Mouse (Mus musculus) hindbrain, embryonic 15.5 days (tissue): ENCODE measurements around the gene Nudt9. TPM values are rescaled to one million over a fixed set of nuclear protein-coding genes. Genes with fewer than 3 reads are reported as not detected.

Experiments used
- ATAC-seq: fragments of 200-750 bp; cut with Nextera tagmentation; 2 replicates; pipeline ENCODE4 v1.8.0; 2017; ENCODE audit warnings: low read depth, moderate number of reproducible peaks, moderate TSS enrichment; ENCODE audit not compliant: low FRiP score
- H3K27ac ChIP-seq: fragments of 300-500 bp; sonication (generic); replicated peaks from 2 replicates; pipeline ENCODE4 v1.5.1; 2015; ENCODE audit warnings: mild to moderate bottlenecking, inconsistent platforms
- H3K27me3 ChIP-seq: fragments of 300-500 bp; sonication (generic); 2 replicates; pipeline ENCODE4 v1.6.1; 2015; ENCODE audit warnings: control low read depth, inconsistent platforms
- H3K36me3 ChIP-seq: fragments of 300-500 bp; sonication (generic); 2 replicates; pipeline ENCODE4 v1.6.1; 2015; ENCODE audit warnings: control low read depth, inconsistent platforms
- H3K4me1 ChIP-seq: fragments of 300-500 bp; sonication (generic); replicated peaks from 2 replicates; pipeline ENCODE4 v1.6.1; 2015; ENCODE audit warnings: control low read depth, inconsistent platforms
- H3K4me2 ChIP-seq: fragments of 300-500 bp; sonication (generic); 2 replicates; pipeline ENCODE4 v1.6.1; 2015; ENCODE audit warnings: moderate library complexity, mild to moderate bottlenecking, inconsistent platforms
- H3K4me3 ChIP-seq: fragments of 300-500 bp; sonication (generic); 2 replicates; pipeline ENCODE4 v1.5.1; 2015; ENCODE audit warnings: mild to moderate bottlenecking, inconsistent platforms
- H3K9ac ChIP-seq: fragments of 300-500 bp; sonication (generic); 2 replicates; pipeline ENCODE4 v1.6.1; 2015; ENCODE audit warnings: inconsistent platforms
- H3K9me3 ChIP-seq: fragments of 300-500 bp; sonication (generic); 2 replicates; pipeline ENCODE4 v1.6.1; 2016; ENCODE audit warnings: control low read depth, inconsistent platforms
- WGBS: fragments of 180-500 bp; shearing (Covaris S2); methylation state at CpG from one replicate; pipeline ENCODE4 v1.1.7; 2015; 5-methylcytosine and 5-hydroxymethylcytosine counted together
- polyA plus RNA-seq: library from polyadenylated mRNA; unstranded; fragments of >200 nt; fragmentation: Nextera tagmentation; extraction: Ambion mirVana; gene quantifications from 2 replicates; pipeline ENCODE4 v1.2.1, GENCODE M21; 2015

Nudt9 gene
- polyA plus RNA-seq, result 65.4 and 67.9 TPM in 2 replicates

DNA sequence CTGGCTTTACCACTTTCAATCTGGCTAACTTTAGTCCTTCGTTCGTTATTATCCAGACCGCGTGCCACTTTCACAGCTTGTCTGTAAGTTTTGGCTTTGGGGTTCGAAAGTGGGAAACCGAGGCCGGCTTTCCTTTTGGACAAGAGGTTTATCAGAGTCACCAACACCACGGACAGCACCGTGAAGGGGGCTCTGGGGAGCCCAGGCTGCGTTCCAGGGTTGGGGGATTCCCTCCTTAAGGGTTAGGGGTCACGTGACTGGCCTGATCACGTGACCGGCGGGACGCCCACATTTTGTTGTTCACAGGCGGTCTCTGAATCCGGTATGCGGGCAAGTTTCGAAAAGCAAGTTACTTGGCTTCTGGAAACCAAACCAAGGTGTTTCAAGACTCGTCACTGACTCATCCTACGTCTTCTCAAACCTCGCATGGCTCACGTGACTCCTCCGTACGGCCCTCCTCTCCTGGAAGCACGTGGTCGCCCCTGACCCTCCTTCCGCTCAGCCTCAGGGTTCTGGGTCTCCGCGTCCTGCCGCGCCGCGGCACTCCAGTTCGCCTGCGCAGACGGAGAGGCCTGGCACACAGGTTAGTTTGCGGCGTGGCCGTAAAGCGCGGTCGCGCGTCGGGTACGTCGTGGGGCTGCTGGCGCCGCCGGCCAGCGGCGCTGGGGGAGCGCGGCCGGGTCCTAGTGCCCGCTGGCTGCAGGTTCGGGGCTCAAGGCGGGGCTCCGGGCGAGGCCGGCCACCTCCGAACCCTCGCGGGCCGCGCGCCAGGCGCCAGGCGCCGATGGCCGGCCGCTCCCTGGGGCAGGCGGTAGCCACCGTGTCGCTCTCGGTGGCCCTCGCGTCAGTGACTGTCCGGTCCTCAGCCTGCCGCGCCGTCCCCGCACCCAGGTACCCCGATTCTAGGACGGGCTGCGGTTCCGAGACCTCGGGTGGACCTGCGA lies at the start of gene Nudt9:
Gene Nudt9 (plus strand): TSS at position 51 of the 944 bp plus-strand sequence.
- Histone ChIP-seq H3K9ac (peak within 1 kb of the TSS; percentile 92), H3K27me3 (no peaks in the 10 kb centered on the region), H3K4me1 (peaks cover 18% of the 10 kb centered on the region), H3K36me3 (peaks cover 11% of the 10 kb centered on the region), H3K27ac (peak within 1 kb of the TSS; percentile 89), H3K4me3 (peak within 1 kb of the TSS; percentile 90), H3K4me2 (peak within 1 kb of the TSS; percentile 77), H3K9me3 (no peaks in the 10 kb centered on the region)
- WGBS, result 5% methylated on average over 85 of the region's 90 CpGs
- ATAC-seq, result peak; percentile 99

DNA sequence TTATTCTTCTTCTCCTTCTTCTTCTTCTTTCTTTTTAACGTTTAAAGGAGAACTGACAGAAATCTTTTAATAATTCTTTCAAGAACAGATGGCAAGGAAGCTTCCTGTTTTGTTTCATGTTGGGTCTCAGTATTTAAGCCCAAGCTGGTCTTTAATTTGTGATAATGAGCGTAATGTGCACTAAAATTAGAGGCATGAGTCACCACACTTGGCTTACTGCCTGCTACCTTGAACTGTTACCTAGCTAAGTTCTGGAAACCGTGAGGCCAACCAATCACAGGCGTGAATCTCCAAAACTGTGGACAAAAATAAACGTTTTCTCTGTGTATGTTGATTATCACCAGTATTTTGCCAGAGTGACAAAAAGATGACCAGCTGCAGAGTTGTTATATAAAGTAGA lies 47.4 kb upstream of the Nudt9 start:
- H3K4me2 ChIP-seq, result no peak overlapping the region
- no peaks in the 10 kb centered on the region for H3K36me3 ChIP-seq
- H3K9ac ChIP-seq, result no peak overlapping the region
- no peaks in the 10 kb centered on the region for H3K9me3 ChIP-seq
- no peak for ATAC-seq
- H3K4me3 ChIP-seq, result no peak overlapping the region
- 81% methylated on average over 5 of the region's 5 CpGs for WGBS
- H3K4me1 ChIP-seq, result 0 out of 2 replicates have a peak, but pooled peaks cover 5% of the 10 kb centered on the region
- no peak overlapping the region for H3K27ac ChIP-seq
- 0 out of 2 replicates have a peak, but pooled peaks cover under 1% of the 10 kb centered on the region for H3K27me3 ChIP-seq

DNA sequence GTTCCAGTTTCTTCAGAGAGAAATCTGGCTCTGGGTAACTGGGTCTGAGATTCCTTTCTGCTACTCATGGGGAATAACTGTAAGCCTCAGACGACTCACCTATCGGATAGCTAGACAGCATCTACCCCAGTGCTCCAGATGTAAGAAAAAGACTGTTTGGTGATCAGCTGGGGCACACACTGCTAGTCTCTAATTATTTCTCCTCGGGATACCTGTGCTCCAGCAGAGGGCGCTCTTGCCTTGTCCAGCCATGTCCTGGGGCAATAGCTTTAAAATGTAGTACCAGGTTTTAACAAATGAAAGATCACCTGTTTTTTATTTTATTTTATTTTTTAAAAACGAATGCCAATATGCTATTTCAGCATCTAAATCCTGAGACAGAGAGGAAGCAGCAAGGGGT lies 46.4 kb upstream of the Nudt9 start:
- Histone ChIP-seq H3K27ac (no peak overlapping the region), H3K4me1 (0 out of 2 replicates have a peak, but pooled peaks cover 5% of the 10 kb centered on the region), H3K4me3 (no peak overlapping the region), H3K4me2 (no peak overlapping the region), H3K9me3 (no peaks in the 10 kb centered on the region), H3K9ac (no peak overlapping the region), H3K27me3 (0 out of 2 replicates have a peak, but pooled peaks cover 3% of the 10 kb centered on the region), H3K36me3 (no peaks in the 10 kb centered on the region)
- WGBS, result 6% methylated on average over 5 of the region's 5 CpGs
- no peak; the same call in 1 of the 2 replicates for ATAC-seq

DNA sequence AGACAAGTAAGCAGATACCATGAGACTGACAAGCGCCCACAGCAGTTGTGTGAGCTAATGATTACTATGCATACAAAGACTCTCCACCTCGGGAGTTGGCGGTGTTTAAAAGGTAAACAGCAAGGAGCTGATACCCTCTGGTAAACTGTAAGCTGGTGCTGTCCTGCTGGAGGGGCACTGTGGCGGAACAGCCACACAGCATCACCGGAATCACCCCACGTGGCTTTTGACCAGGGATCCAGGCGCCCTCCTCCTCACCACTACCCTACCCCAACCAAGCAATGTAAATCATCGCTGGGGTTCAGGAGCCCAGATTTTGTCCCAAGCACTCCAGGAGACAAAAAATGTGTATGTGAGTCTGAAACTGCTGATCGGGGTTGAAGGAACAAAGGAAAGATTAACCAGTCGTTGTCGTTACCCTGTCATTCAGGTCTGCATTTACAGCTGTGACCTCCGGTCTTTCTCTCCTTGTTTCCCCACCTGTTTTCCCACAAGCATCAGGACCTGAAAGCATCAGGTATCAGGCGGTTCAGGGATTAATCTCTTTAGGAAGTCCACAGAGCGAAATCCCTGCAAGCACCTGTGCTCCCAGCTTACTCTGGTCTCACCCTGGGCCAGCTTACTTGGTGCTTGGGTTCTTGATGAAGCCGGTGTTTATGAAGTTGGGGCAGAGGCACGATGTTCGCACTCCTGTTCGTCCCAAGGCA lies 43.4 kb upstream of the Nudt9 start:
- H3K27ac ChIP-seq, result no peak overlapping the region
- H3K9ac ChIP-seq, result 0 out of 2 replicates have a peak overlapping the region, but pooled peaks have one; percentile 5
- ATAC-seq, result no peak
- 0 out of 2 replicates have a peak, but pooled peaks cover 3% of the 10 kb centered on the region for H3K27me3 ChIP-seq
- H3K36me3 ChIP-seq, result no peaks in the 10 kb centered on the region
- H3K4me1 ChIP-seq, result 0 out of 2 replicates have a peak, but pooled peaks cover 5% of the 10 kb centered on the region
- peak overlapping the region; percentile 23 for H3K4me3 ChIP-seq
- peak overlapping the region; percentile 46 for H3K4me2 ChIP-seq
- 29% methylated on average over 18 of the region's 18 CpGs for WGBS
- no peaks in the 10 kb centered on the region for H3K9me3 ChIP-seq

DNA sequence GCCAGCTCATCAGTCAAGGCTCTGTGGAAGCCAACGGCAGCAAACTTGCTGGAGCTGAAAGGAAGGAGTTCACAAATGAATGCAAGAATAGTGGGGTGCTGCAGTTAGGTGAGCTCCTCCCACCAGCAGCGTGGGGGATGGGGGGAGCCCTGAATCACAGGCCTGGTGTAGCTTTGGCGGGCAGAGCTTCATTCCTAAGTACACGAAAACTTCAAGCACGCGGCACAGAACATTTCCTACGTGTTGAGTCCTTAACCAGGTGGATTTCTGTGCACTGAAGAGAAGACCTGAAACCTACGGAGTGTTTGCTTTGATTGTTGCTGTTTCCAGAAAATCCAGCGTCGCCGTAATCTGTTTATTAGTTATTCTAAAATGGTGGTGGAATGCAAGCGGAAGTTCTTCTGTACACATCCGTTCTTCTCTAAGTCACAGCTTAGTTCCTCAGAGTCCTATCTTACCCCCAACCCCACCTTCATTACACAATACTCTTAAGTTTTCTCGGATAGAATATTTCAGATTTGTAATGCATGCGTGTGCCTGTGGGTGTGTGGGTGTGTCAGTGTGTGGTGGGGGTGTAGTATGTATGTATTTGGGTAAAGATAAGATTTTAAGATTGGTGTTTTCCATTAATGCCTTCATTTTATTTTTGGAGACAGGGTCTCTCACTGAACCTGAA lies 42.7 kb upstream of the Nudt9 start:
- Histone ChIP-seq H3K9ac (no peak overlapping the region), H3K36me3 (no peaks in the 10 kb centered on the region), H3K4me3 (peak overlapping the region; percentile 23), H3K4me1 (0 out of 2 replicates have a peak, but pooled peaks cover 5% of the 10 kb centered on the region), H3K27me3 (0 out of 2 replicates have a peak, but pooled peaks cover 3% of the 10 kb centered on the region), H3K27ac (no peak overlapping the region), H3K9me3 (no peaks in the 10 kb centered on the region), H3K4me2 (peak overlapping the region; percentile 46)
- no peak for ATAC-seq
- WGBS, result 54% methylated on average over 15 of the region's 15 CpGs

DNA sequence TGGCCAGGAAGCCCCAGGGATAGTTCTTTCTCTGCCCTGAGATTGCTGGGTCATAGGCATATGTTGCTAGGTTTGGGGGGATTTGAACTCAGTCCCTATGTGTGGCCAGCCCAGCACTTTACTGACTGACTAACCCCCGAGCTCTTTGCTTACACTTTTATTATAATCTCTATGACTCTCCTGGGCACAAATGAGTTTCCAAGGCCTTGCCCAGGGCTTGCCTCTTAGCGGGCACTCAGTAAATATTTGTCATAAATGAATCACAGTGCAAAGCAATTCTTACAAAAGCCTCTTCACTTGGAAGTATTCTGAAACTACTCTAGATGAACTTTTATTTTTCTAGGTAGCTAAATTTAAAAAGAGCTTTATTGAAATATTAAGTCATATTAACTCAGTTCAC lies 42.2 kb upstream of the Nudt9 start:
- H3K36me3 ChIP-seq, result no peaks in the 10 kb centered on the region
- ATAC-seq, result no peak
- H3K9ac ChIP-seq, result no peak overlapping the region
- WGBS, result 85% methylated on average over 2 of the region's 2 CpGs
- H3K4me3 ChIP-seq, result no peak overlapping the region
- H3K4me1 ChIP-seq, result 0 out of 2 replicates have a peak, but pooled peaks cover 5% of the 10 kb centered on the region
- no peak overlapping the region for H3K4me2 ChIP-seq
- no peaks in the 10 kb centered on the region for H3K9me3 ChIP-seq
- 0 out of 2 replicates have a peak, but pooled peaks cover 3% of the 10 kb centered on the region for H3K27me3 ChIP-seq
- no peak overlapping the region for H3K27ac ChIP-seq

DNA sequence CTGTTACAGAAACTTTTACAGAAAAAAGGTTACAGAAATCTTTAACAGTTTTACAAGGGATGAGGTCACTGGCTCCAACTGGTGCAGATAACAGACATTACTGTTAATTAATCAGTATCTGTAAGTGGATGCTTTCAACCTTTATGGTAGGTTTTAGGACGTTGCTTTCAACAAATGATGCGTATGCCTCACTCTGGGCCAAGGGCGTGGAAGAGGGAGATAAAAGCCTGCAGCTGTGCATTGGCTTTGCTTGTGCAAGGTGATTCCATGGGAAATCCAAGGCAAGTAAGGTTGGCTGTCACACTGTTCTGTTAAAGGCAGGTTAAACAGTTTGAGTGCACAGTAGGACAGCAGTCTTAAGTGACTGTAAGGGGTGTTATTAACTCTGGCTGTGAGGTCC lies 39.3 kb upstream of the Nudt9 start:
- Histone ChIP-seq H3K9ac (no peak overlapping the region), H3K4me3 (no peak overlapping the region), H3K9me3 (no peaks in the 10 kb centered on the region), H3K4me1 (0 out of 2 replicates have a peak, but pooled peaks cover 5% of the 10 kb centered on the region), H3K27me3 (0 out of 2 replicates have a peak, but pooled peaks cover 3% of the 10 kb centered on the region), H3K4me2 (no peak overlapping the region), H3K36me3 (no peaks in the 10 kb centered on the region), H3K27ac (no peak overlapping the region)
- no peak for ATAC-seq
- WGBS, result 70% methylated on average over 3 of the region's 3 CpGs

DNA sequence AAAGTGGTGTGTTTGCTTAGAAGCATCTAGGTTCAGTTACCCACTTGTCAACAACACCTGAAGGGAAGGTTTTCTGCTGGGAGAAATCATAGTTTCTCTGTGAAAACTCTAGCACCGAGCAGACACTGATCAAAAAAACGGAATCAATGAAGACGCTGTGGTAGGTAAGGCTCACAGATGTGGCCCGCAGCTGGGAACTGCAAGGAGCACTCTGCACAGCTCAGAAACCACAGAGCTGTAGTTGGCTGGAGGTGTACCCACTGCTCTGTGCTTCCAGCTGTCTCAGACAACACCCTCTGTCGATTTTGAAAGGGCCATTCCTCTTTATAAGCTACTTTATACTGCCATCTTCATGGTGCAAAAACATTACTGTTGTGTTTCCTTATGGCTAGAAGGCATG lies 38.3 kb upstream of the Nudt9 start:
- H3K4me3 ChIP-seq, result no peak overlapping the region
- H3K27me3 ChIP-seq, result 0 out of 2 replicates have a peak, but pooled peaks cover 3% of the 10 kb centered on the region
- no peaks in the 10 kb centered on the region for H3K9me3 ChIP-seq
- WGBS, result 68% methylated on average over 5 of the region's 5 CpGs
- no peak overlapping the region for H3K4me2 ChIP-seq
- no peak overlapping the region for H3K9ac ChIP-seq
- H3K4me1 ChIP-seq, result 0 out of 2 replicates have a peak, but pooled peaks cover 3% of the 10 kb centered on the region
- ATAC-seq, result no peak
- H3K36me3 ChIP-seq, result no peaks in the 10 kb centered on the region
- H3K27ac ChIP-seq, result no peak overlapping the region

DNA sequence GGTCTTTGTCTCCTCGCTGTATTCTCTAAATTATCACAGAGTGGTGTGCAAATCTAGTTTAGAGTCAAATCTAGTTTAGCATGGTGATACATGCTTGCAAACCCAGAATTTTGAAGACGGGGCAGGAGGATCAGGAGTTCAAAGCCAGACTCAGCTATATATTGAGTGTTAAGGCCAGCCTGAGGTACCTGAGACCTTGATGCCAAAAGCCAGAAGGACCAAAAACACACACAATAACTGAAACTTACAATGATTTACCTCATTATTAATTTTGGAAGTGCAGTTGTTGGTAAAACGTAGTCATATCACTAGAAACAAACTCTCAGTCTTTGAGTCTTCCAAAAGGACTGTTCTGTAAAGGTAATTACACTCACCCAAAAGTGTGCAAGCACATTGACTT lies 36.7 kb upstream of the Nudt9 start:
- WGBS, result 93% methylated on average over 3 of the region's 3 CpGs
- H3K4me1 ChIP-seq, result no peaks in the 10 kb centered on the region
- no peaks in the 10 kb centered on the region for H3K27me3 ChIP-seq
- H3K36me3 ChIP-seq, result no peaks in the 10 kb centered on the region
- ATAC-seq, result no peak
- no peak overlapping the region for H3K9ac ChIP-seq
- H3K4me2 ChIP-seq, result no peak overlapping the region
- no peak overlapping the region for H3K27ac ChIP-seq
- H3K9me3 ChIP-seq, result no peaks in the 10 kb centered on the region
- no peak overlapping the region for H3K4me3 ChIP-seq

DNA sequence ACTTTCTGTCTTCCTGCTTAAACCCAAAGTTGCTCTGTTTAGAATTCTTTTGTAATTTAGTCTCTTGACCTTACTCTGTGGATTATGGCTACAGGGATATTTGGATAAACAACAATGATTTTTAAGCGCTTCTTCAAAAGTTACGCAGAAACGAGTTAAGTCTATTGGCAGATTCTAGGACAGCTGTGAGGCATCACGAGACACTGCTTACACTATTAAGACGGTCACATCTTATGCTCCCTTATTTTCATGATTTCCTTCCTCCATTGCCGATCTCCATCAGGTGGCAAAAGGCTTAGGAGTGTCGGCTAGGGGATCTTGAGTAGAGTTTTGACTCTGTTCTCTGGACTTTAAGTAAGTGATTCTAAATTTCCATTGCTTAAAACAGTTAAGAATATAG lies 35.8 kb upstream of the Nudt9 start:
- H3K9me3 ChIP-seq, result no peaks in the 10 kb centered on the region
- H3K9ac ChIP-seq, result no peak overlapping the region
- WGBS, result 98% methylated on average over 7 of the region's 7 CpGs
- no peak for ATAC-seq
- H3K4me1 ChIP-seq, result no peaks in the 10 kb centered on the region
- no peaks in the 10 kb centered on the region for H3K36me3 ChIP-seq
- H3K4me3 ChIP-seq, result no peak overlapping the region
- H3K4me2 ChIP-seq, result no peak overlapping the region
- no peaks in the 10 kb centered on the region for H3K27me3 ChIP-seq
- H3K27ac ChIP-seq, result no peak overlapping the region

DNA sequence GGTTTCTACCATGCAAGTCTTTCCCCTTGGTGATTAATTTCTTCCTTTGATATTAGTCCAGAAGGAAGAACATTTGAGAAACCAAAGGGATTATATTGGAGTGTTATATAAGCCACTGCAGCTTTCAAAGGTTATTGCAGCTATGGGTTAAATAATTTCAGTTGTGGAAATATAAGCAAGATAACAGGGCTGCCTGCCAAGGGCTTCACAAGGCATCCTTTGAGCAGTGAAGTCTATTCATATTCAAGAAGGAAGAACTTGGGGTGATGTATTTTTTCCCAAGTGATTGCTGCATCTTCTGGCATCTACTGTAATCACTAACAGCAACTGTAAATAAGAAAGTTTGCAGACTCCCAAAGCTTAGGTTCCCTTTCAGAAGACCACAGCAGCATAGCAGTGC lies 34.7 kb upstream of the Nudt9 start:
- Histone ChIP-seq H3K27me3 (no peaks in the 10 kb centered on the region), H3K9ac (no peak overlapping the region), H3K27ac (no peak overlapping the region), H3K4me2 (no peak overlapping the region), H3K9me3 (no peaks in the 10 kb centered on the region), H3K4me3 (no peak overlapping the region), H3K4me1 (no peaks in the 10 kb centered on the region), H3K36me3 (no peaks in the 10 kb centered on the region)
- no peak for ATAC-seq
